10 mouse cellular contexts compared by ENCODE assay signal in genomic region chr4:139596715-139597114, GRCm38 (mm10). TPM values are rescaled to one million over a fixed set of nuclear protein-coding genes. Genes with fewer than 3 reads are reported as not detected.
A peak's percentile ranks its signal among the peaks of the same experiment; 100 is the strongest.
DNase-seq lines count a peak whose midpoint lies in the region; ATAC-seq and TF ChIP-seq lines count a peak whose summit lies in the region.
"Had no signal": no experiment of that assay in that cellular context is flagged by ENCODE, and none has a peak within 500 bp of the region (broad histone marks: within the 10 kb centered on the region; RNA-seq: fewer than 3 reads in every experiment).

No protein-coding gene starts in this region.

- no peak for TF ChIP-seq POLR2A in myocyte (IDR thresholded peaks at IDR 0.05; ENCODE audit: insufficient read length, low read depth)

- H3K4me2 ChIP-seq in lung, embryonic 14.5 days: 0 out of 2 replicates have a peak overlapping the region, but pooled peaks have one; percentile 12
- peak overlapping the region; percentile 59 for H3K4me2 ChIP-seq in embryonic facial prominence, embryonic 13.5 days
- no peak overlapping the region for H3K4me2 ChIP-seq in hindbrain, embryonic 14.5 days (replicated peaks)
- peak overlapping the region; percentile 93 for H3K4me2 ChIP-seq in myocyte (ENCODE audit: low read depth)

- peak overlapping the region; percentile 98 for H3K27ac ChIP-seq in lung, embryonic 14.5 days (ENCODE audit: low read depth)
- H3K27ac ChIP-seq in embryonic facial prominence, embryonic 13.5 days: peak overlapping the region; percentile 93
- H3K27ac ChIP-seq in hindbrain, embryonic 14.5 days: peak overlapping the region; percentile 55

- H3K4me1 ChIP-seq in lung, embryonic 14.5 days (ENCODE audit: insufficient read depth): peaks cover 48% of the 10 kb centered on the region
- peaks cover 90% of the 10 kb centered on the region for H3K4me1 ChIP-seq in embryonic facial prominence, embryonic 13.5 days
- peaks cover 55% of the 10 kb centered on the region for H3K4me1 ChIP-seq in hindbrain, embryonic 14.5 days (replicated peaks; ENCODE audit: control insufficient read depth, insufficient read depth, low read length)

- ATAC-seq in lung, embryonic 14.5 days (ENCODE audit: insufficient read depth): no peak
- ATAC-seq in embryonic facial prominence, embryonic 13.5 days (ENCODE audit: insufficient number of reproducible peaks, insufficient read depth, low FRiP score, low TSS enrichment, low read depth): 0 out of 2 replicates have a peak, but pooled peaks have one; percentile 2
- no peak for ATAC-seq in hindbrain, embryonic 14.5 days (ENCODE audit: low FRiP score)

- DNase-seq in lung, embryonic 14.5 days: no peak
- no peak for DNase-seq in lung, postnatal 36 days
- peak; percentile 36 for DNase-seq in hindbrain, embryonic 14.5 days (ENCODE audit: low spot score)
- no peak for DNase-seq in testis, postnatal 10 days (ENCODE audit: low spot score)
- DNase-seq in thymus, postnatal 10 days (ENCODE audit: low spot score in 2 of 2): no peak
- no peak for DNase-seq in thymus, postnatal 0 days (ENCODE audit: low spot score)
- DNase-seq: cerebellum, adult 9-10 months had no signal

- no peak overlapping the region for H3ac ChIP-seq in myocyte (ENCODE audit: control insufficient read depth, insufficient read length)

- no peaks in the 10 kb centered on the region for H3K9me3 ChIP-seq in lung, embryonic 14.5 days (ENCODE audit: low read depth, low read length)
- H3K9me3 ChIP-seq in embryonic facial prominence, embryonic 13.5 days: no peaks in the 10 kb centered on the region
- H3K9me3 ChIP-seq in hindbrain, embryonic 14.5 days (ENCODE audit: control insufficient read depth, low read length): no peaks in the 10 kb centered on the region

- peaks cover 67% of the 10 kb centered on the region for H3K79me2 ChIP-seq in myocyte (ENCODE audit: control insufficient read depth, insufficient read depth)

- H3K9ac ChIP-seq in lung, embryonic 14.5 days: 0 out of 2 replicates have a peak overlapping the region, but pooled peaks have one; percentile 3
- no peak overlapping the region for H3K9ac ChIP-seq in embryonic facial prominence, embryonic 13.5 days
- peak overlapping the region; percentile 34; the same call in 1 of the 2 replicates for H3K9ac ChIP-seq in hindbrain, embryonic 14.5 days

- no peaks in the 10 kb centered on the region for H3K36me3 ChIP-seq in lung, embryonic 14.5 days (ENCODE audit: insufficient read depth)
- no peaks in the 10 kb centered on the region for H3K36me3 ChIP-seq in embryonic facial prominence, embryonic 13.5 days
- H3K36me3 ChIP-seq in hindbrain, embryonic 14.5 days (replicated peaks; ENCODE audit: control insufficient read depth, insufficient read depth): no peaks in the 10 kb centered on the region
- H3K36me3 ChIP-seq in myocyte (ENCODE audit: control insufficient read depth, insufficient read depth): no peaks in the 10 kb centered on the region

- no peak overlapping the region for H3K4me3 ChIP-seq in lung, embryonic 14.5 days (ENCODE audit: low read depth, low read length)
- no peak overlapping the region for H3K4me3 ChIP-seq in embryonic facial prominence, embryonic 13.5 days
- H3K4me3 ChIP-seq in hindbrain, embryonic 14.5 days (replicated peaks; ENCODE audit: low read length): no peak overlapping the region
- no peak overlapping the region for H3K4me3 ChIP-seq in myocyte

- no peaks in the 10 kb centered on the region for H3K27me3 ChIP-seq in lung, embryonic 14.5 days (ENCODE audit: insufficient read depth, low read length)
- H3K27me3 ChIP-seq in embryonic facial prominence, embryonic 13.5 days: no peaks in the 10 kb centered on the region
- no peaks in the 10 kb centered on the region for H3K27me3 ChIP-seq in hindbrain, embryonic 14.5 days (ENCODE audit: control insufficient read depth, insufficient read depth, low read length)
- no peaks in the 10 kb centered on the region for H3K27me3 ChIP-seq in myocyte (ENCODE audit: control insufficient read depth, insufficient read depth, insufficient read length)

- TF ChIP-seq CTCF in lung, embryonic 14.5 days (IDR thresholded peaks at IDR 0.05; ENCODE audit: low read depth): no peak

- WGBS in lung, embryonic 14.5 days: 36% methylated on average over 9 of the region's 9 CpGs
- 17% methylated on average over 9 of the region's 9 CpGs for WGBS in embryonic facial prominence, embryonic 13.5 days
- WGBS in hindbrain, embryonic 14.5 days: 20% methylated on average over 9 of the region's 9 CpGs

TF ChIP-seq in myocyte, 11 proteins besides CTCF, POLR2A, EP300 and RAD21:
- no peak for TF ChIP-seq TCF12 (IDR thresholded peaks at IDR 0.05; ENCODE audit: insufficient read depth, poor library complexity, severe bottlenecking)
- no peak for TF ChIP-seq TCF3 (IDR thresholded peaks at IDR 0.05; ENCODE audit: insufficient read length, low read depth)
- TF ChIP-seq E2F4 (IDR thresholded peaks at IDR 0.05; ENCODE audit: insufficient read depth): no peak

RNA-seq across cellular contexts. Expression of gene Gm21969, which starts 6.3 kb away (rescaled TPM):
- not detected in 2 replicates for polyA plus RNA-seq in lung, embryonic 14.5 days (2014; fragmentation: Nextera tagmentation; extraction: Ambion mirVana)
- polyA plus RNA-seq in embryonic facial prominence, embryonic 13.5 days (2015; fragmentation: Nextera tagmentation; extraction: Ambion mirVana): not detected in 2 replicates
- 0.07 TPM in 1 of 2 replicates, not detected in the other for polyA plus RNA-seq in hindbrain, embryonic 14.5 days (2014; fragmentation: Nextera tagmentation; extraction: Ambion mirVana)
- polyA plus RNA-seq in myocyte (2012; fragmentation: generic; extraction: Trizol): 0.06 TPM
- not detected in 2 replicates for polyA plus RNA-seq in thymus, postnatal 0 days (2015; fragmentation: Nextera tagmentation; extraction: Ambion mirVana)
- polyA plus RNA-seq: thymus, adult 2 months had no signal

RNA-seq across cellular contexts. Expression of gene Aldh4a1, which starts 26.0 kb away (rescaled TPM):
- 11.7 and 13.8 TPM in 2 replicates for polyA plus RNA-seq in lung, embryonic 14.5 days (2014; fragmentation: Nextera tagmentation; extraction: Ambion mirVana)
- polyA plus RNA-seq in embryonic facial prominence, embryonic 13.5 days (2015; fragmentation: Nextera tagmentation; extraction: Ambion mirVana): 29.5 and 29.6 TPM in 2 replicates
- polyA plus RNA-seq in hindbrain, embryonic 14.5 days (2014; fragmentation: Nextera tagmentation; extraction: Ambion mirVana): 18.1 and 18.8 TPM in 2 replicates
- polyA plus RNA-seq in myocyte (2012; fragmentation: generic; extraction: Trizol): 12.0 TPM
- 28.9 and 31.7 TPM in 2 replicates for polyA plus RNA-seq in thymus, postnatal 0 days (2015; fragmentation: Nextera tagmentation; extraction: Ambion mirVana)

RNA-seq across cellular contexts. Expression of gene Tas1r2, which starts 56.6 kb away (rescaled TPM):
- not detected in 2 replicates for polyA plus RNA-seq in lung, embryonic 14.5 days (2014; fragmentation: Nextera tagmentation; extraction: Ambion mirVana)
- polyA plus RNA-seq in embryonic facial prominence, embryonic 13.5 days (2015; fragmentation: Nextera tagmentation; extraction: Ambion mirVana): not detected in 2 replicates
- not detected in 2 replicates for polyA plus RNA-seq in hindbrain, embryonic 14.5 days (2014; fragmentation: Nextera tagmentation; extraction: Ambion mirVana)
- 1.00 TPM for polyA plus RNA-seq in myocyte (2012; fragmentation: generic; extraction: Trizol)
- not detected in 2 replicates for polyA plus RNA-seq in thymus, postnatal 0 days (2015; fragmentation: Nextera tagmentation; extraction: Ambion mirVana)
